Mouse (Mus musculus): ENCODE results near the gene Crebbp. TPM values are rescaled to one million over a fixed set of nuclear protein-coding genes. Genes with fewer than 3 reads are reported as not detected.
"Not testable (repeated sequence)": the region's sequence is repeated elsewhere in the genome, so short reads cannot be mapped to it uniquely, and the experiment has no call there.

The Crebbp gene
- polyA plus RNA-seq (2015; fragmentation: Nextera tagmentation; extraction: Ambion mirVana), result 8.7 and 8.9 TPM in 2 replicates

DNA sequence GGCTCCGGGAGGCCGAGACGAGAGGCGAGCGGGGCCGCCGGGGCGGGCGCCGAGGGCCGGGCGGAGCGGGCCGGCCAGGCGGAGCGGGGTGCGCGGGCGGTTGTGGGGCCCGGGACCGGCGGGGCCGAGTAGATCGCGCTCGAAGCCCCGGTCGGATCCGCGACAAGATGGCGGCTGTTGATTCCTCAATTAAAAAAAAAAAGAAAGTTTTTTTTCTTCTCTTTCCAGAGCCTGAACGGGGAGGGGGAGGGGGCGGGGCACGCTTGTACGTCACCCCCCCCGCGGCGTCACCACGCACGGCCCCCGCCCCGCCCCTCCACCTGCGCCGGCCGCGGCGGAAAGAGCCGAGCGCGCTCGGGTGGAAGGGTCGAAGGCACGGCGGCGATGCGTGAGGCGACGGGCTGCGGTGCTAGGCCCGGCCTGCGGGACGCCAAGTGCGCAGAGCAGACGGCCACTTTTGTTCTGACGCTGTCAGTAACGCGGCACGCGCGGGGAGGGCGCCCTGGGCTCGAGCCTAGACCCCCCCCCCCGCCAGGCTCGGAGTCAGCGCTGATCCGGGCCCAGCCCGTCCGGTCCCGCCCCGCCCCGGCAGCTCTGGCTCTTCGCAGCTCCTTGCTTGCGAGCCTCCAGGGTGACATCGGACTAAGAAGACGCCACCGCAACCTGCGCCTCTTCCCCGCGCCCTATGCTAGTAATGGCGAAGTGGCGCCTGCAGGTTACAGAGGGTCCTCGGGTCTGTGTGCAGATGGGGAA, at the start of gene Crebbp:
TSS of gene Crebbp (minus strand) at position 199 of the 753 bp plus-strand sequence.
- H3K9me3 ChIP-seq (ENCODE audit: low read length), result no peaks in the 10 kb centered on the region
- TF ChIP-seq EP300 (IDR thresholded peaks at IDR 0.05; ENCODE audit: low read depth) (no peak), CTCF (IDR thresholded peaks at IDR 0.05; ENCODE audit: low read depth) (no peak)
- under 1% methylated on average over 50 of the region's 92 CpGs for WGBS (ENCODE audit: insufficient replicate concordance)
- peak within 1 kb of the TSS; percentile 99 for H3K9ac ChIP-seq (replicated peaks)
- DNase-seq (peak; percentile 95), ATAC-seq (peak; percentile 93)
- peak within 1 kb of the TSS; percentile 99 for H3K27ac ChIP-seq (ENCODE audit: low read depth)
- H3K4me2 ChIP-seq (ENCODE audit: low read depth, low read length), result peak within 1 kb of the TSS; percentile 93
- H3K4me3 ChIP-seq (ENCODE audit: low read depth, low read length), result peak within 1 kb of the TSS; percentile 94
- H3K27me3 ChIP-seq (ENCODE audit: insufficient read depth, low read length), result no peaks in the 10 kb centered on the region
- H3K4me1 ChIP-seq (ENCODE audit: insufficient read depth), result peaks cover 21% of the 10 kb centered on the region
- no peaks in the 10 kb centered on the region for H3K36me3 ChIP-seq (replicated peaks; ENCODE audit: insufficient read depth, low read length)

DNA sequence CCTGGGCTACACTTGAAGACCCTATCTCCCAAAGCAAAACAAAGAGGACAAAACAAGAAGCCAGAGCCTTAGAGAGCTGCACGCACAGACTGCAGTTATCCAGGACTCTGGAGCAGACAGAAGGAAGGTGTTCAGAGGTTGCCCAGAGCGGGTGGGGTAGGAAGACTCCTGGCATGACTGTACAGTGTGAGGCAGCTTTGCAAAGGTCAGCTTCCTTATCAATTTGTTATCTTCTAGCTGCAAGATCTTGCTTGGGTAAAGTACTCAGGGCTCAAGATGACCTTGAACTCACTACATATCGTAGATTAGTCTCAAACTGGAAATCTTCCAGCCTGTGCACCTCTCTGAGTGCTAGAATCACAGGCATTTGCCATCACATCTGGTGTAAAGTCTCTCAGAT, 49.7 kb upstream of the Crebbp start:
- H3K9me3 ChIP-seq (ENCODE audit: low read length), result no peaks in the 10 kb centered on the region
- H3K36me3 ChIP-seq (replicated peaks; ENCODE audit: insufficient read depth, low read length), result no peaks in the 10 kb centered on the region
- WGBS (ENCODE audit: insufficient replicate concordance), result 66% methylated on average over 3 of the region's 3 CpGs
- DNase-seq (no peak), ATAC-seq (no peak)
- no peak overlapping the region for H3K9ac ChIP-seq (replicated peaks)
- peaks cover 8% of the 10 kb centered on the region for H3K4me1 ChIP-seq (ENCODE audit: insufficient read depth)
- H3K27me3 ChIP-seq (ENCODE audit: insufficient read depth, low read length), result no peaks in the 10 kb centered on the region
- no peak overlapping the region for H3K4me2 ChIP-seq (ENCODE audit: low read depth, low read length)
- H3K27ac ChIP-seq (ENCODE audit: low read depth), result no peak overlapping the region
- TF ChIP-seq CTCF (IDR thresholded peaks at IDR 0.05; ENCODE audit: low read depth) (no peak), EP300 (IDR thresholded peaks at IDR 0.05; ENCODE audit: low read depth) (no peak)
- no peak overlapping the region for H3K4me3 ChIP-seq (ENCODE audit: low read depth, low read length)

- no peak overlapping the region for H3K9ac ChIP-seq (replicated peaks)
- no peak for TF ChIP-seq CTCF (IDR thresholded peaks at IDR 0.05; ENCODE audit: low read depth)
- TF ChIP-seq EP300 (IDR thresholded peaks at IDR 0.05; ENCODE audit: low read depth), result no peak
- no peaks in the 10 kb centered on the region for H3K4me1 ChIP-seq (ENCODE audit: insufficient read depth)
- no peak for ATAC-seq
- H3K27ac ChIP-seq (ENCODE audit: low read depth), result no peak overlapping the region
- H3K36me3 ChIP-seq (replicated peaks; ENCODE audit: insufficient read depth, low read length), result no peaks in the 10 kb centered on the region
- no peak overlapping the region for H3K4me3 ChIP-seq (ENCODE audit: low read depth, low read length)
- no peaks in the 10 kb centered on the region for H3K27me3 ChIP-seq (ENCODE audit: insufficient read depth, low read length)
- no peak overlapping the region for H3K4me2 ChIP-seq (ENCODE audit: low read depth, low read length)
- no peaks in the 10 kb centered on the region for H3K9me3 ChIP-seq (ENCODE audit: low read length)
- no peak for DNase-seq
- WGBS (ENCODE audit: insufficient replicate concordance), result 75% methylated on average over 2 of the region's 2 CpGs
Measured at GRCm38 (mm10) chr16:4257546-4257945, 43.7 kb upstream of the Crebbp start.

GRCm38 (mm10) chr16:4248791-4249190, 35.0 kb upstream of the Crebbp start:
- no peak overlapping the region for H3K27ac ChIP-seq (ENCODE audit: low read depth)
- H3K9ac ChIP-seq (replicated peaks), result no peak overlapping the region
- no peaks in the 10 kb centered on the region for H3K27me3 ChIP-seq (ENCODE audit: insufficient read depth, low read length)
- TF ChIP-seq CTCF (IDR thresholded peaks at IDR 0.05; ENCODE audit: low read depth), result no peak
- TF ChIP-seq EP300 (IDR thresholded peaks at IDR 0.05; ENCODE audit: low read depth), result no peak
- no peak for DNase-seq
- no peak overlapping the region for H3K4me2 ChIP-seq (ENCODE audit: low read depth, low read length)
- H3K9me3 ChIP-seq (ENCODE audit: low read length), result no peaks in the 10 kb centered on the region
- no peaks in the 10 kb centered on the region for H3K4me1 ChIP-seq (ENCODE audit: insufficient read depth)
- H3K36me3 ChIP-seq (replicated peaks; ENCODE audit: insufficient read depth, low read length), result no peaks in the 10 kb centered on the region
- ATAC-seq, result no peak
- WGBS (ENCODE audit: insufficient replicate concordance), result 76% methylated on average over 3 of the region's 3 CpGs
- no peak overlapping the region for H3K4me3 ChIP-seq (ENCODE audit: low read depth, low read length)

DNA sequence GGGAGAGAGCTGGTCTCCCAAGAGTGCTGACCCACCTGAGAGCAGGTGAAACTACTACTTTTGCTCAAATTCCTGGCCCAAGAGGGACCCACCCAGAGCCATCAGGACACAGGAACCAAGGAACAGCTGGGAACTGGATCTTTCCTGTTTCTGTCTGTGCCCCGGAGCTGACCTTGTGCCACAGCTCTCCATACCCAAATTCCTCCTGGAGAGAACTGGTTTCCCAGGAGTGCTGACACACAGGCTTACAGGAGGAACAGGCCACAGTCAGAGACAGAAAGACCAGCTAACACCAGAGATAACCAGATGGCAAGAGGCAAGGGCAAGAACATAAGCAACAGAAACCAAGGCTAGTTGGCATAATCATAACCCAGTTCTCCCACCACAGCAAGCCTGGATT, 31.4 kb upstream of the Crebbp start:
- WGBS (ENCODE audit: insufficient replicate concordance), result 81% methylated on average over 1 of the region's 1 CpGs
- not testable (repeated sequence) for ATAC-seq

GRCm38 (mm10) chr16:4236131-4236530, 22.3 kb upstream of the Crebbp start:
- Histone ChIP-seq H3K9ac (replicated peaks) (no peak overlapping the region), H3K4me2 (ENCODE audit: low read depth, low read length) (no peak overlapping the region), H3K27ac (ENCODE audit: low read depth) (no peak overlapping the region), H3K36me3 (replicated peaks; ENCODE audit: insufficient read depth, low read length) (no peaks in the 10 kb centered on the region), H3K4me1 (ENCODE audit: insufficient read depth) (no peaks in the 10 kb centered on the region), H3K9me3 (ENCODE audit: low read length) (no peaks in the 10 kb centered on the region), H3K4me3 (ENCODE audit: low read depth, low read length) (no peak overlapping the region), H3K27me3 (ENCODE audit: insufficient read depth, low read length) (no peaks in the 10 kb centered on the region)
- ATAC-seq, result no peak
- TF ChIP-seq CTCF (IDR thresholded peaks at IDR 0.05; ENCODE audit: low read depth) (no peak), EP300 (IDR thresholded peaks at IDR 0.05; ENCODE audit: low read depth) (no peak)
- WGBS (ENCODE audit: insufficient replicate concordance), result 75% methylated on average over 4 of the region's 4 CpGs
- DNase-seq, result no peak

More for the DNA sequence above, 31.4 kb upstream of the Crebbp start:
- H3K4me2 ChIP-seq (ENCODE audit: low read depth, low read length); H3K4me3 ChIP-seq (ENCODE audit: low read depth, low read length); H3K9ac ChIP-seq (replicated peaks); H3K27ac ChIP-seq (ENCODE audit: low read depth); H3K27me3 ChIP-seq (ENCODE audit: insufficient read depth, low read length); DNase-seq; H3K9me3 ChIP-seq (ENCODE audit: low read length); H3K4me1 ChIP-seq (ENCODE audit: insufficient read depth); H3K36me3 ChIP-seq (replicated peaks; ENCODE audit: insufficient read depth, low read length): not testable (repeated sequence)
